Mouse (Mus musculus) CH12.LX (cell line): ENCODE measurements at regions not wholly inside any gene's neighbourhood (a gene's known extent, or its start where the extent isn't known, plus 50 kb on each side); places are given as distances from the start of the nearest gene placed in this dataset.

Experiments
- DNase-seq: peaks from one replicate; pipeline ENCODE4 v3.0.0-alpha.2; 2013; ENCODE audit errors: extremely low read depth
- H3K27ac ChIP-seq: 2 replicates; pipeline ENCODE4 v1.5.1; 2012; ENCODE audit warnings: low read depth, mild to moderate bottlenecking, control low read depth, moderate library complexity; ENCODE audit not compliant: insufficient read depth
- H3K27me3 ChIP-seq: replicated peaks from 2 replicates; pipeline ENCODE3; 2012; ENCODE audit warnings: inconsistent platforms
- H3K36me3 ChIP-seq, 2 experiments: replicated peaks in 1 of 2; 2 replicates each; pipeline versions ENCODE3 to v1.6.1; 2012; ENCODE audit warnings: inconsistent platforms in 1 of 2, low read length in 1 of 2, mild to moderate bottlenecking in 1 of 2, mixed read lengths in 1 of 2, moderate library complexity in 1 of 2; ENCODE audit not compliant: control insufficient read depth in 1 of 2, insufficient read depth in 1 of 2
- H3K4me1 ChIP-seq, 2 experiments: 2 replicates each; pipeline ENCODE4 v1.6.1; 2012; ENCODE audit warnings: inconsistent platforms in 1 of 2, moderate library complexity in 1 of 2; ENCODE audit not compliant: insufficient read depth in 2 of 2, control insufficient read depth in 1 of 2
- H3K4me2 ChIP-seq: 2 replicates; pipeline ENCODE4 v1.6.1; 2012; ENCODE audit warnings: low read depth, mild to moderate bottlenecking, control low read depth; ENCODE audit not compliant: poor library complexity, insufficient read depth, severe bottlenecking
- H3K4me3 ChIP-seq, 3 experiments: fragments of 150-350 bp in 1 of 3; sonication (generic) in 1 of 3; replicated peaks in 1 of 3; 2 replicates each; pipeline versions ENCODE3 to v1.5.1; 2011 to 2012; ENCODE audit warnings: low read depth in 2 of 3, low read length in 2 of 3, mild to moderate bottlenecking in 2 of 3, moderate library complexity in 2 of 3, control low read depth in 1 of 3, improper control_type of control experiment in 1 of 3, inconsistent platforms in 1 of 3, mixed read lengths in 1 of 3; ENCODE audit not compliant: poor library complexity in 1 of 3
- H3K79me2 ChIP-seq: replicated peaks from 2 replicates; pipeline ENCODE4 v1.6.1; 2012; ENCODE audit warnings: mild to moderate bottlenecking, moderate library complexity; ENCODE audit not compliant: control insufficient read depth, poor library complexity, insufficient read depth, severe bottlenecking; ENCODE audit errors: extremely low read depth
- H3K9ac ChIP-seq: 2 replicates; pipeline ENCODE4 v1.6.1; 2012; ENCODE audit warnings: low read depth, mild to moderate bottlenecking, control low read depth, moderate library complexity; ENCODE audit not compliant: insufficient read depth
- H3K9me3 ChIP-seq: replicated peaks from 2 replicates; pipeline ENCODE3; 2012; ENCODE audit warnings: low read length, inconsistent platforms, mixed read lengths
- BHLHE40 ChIP-seq: IDR thresholded peaks from 2 replicates; pipeline ENCODE4 v1.6.1; 2011; ENCODE audit warnings: mild to moderate bottlenecking, low read depth, low read length, improper control_type of control experiment
- CHD2 ChIP-seq: IDR thresholded peaks from 2 replicates; pipeline ENCODE4 v1.6.1; 2011; ENCODE audit warnings: low read length, improper control_type of control experiment
- CTCF ChIP-seq, 2 experiments: IDR thresholded peaks in 1 of 2; conservative IDR thresholded peaks in 1 of 2; 2 replicates each; pipeline ENCODE4 v1.5.1; 2011 to 2012; ENCODE audit warnings: low read depth in 2 of 2, low read length in 2 of 2, improper control_type of control experiment in 1 of 2, inconsistent platforms in 1 of 2, mild to moderate bottlenecking in 1 of 2, moderate library complexity in 1 of 2
- E2F4 ChIP-seq: IDR thresholded peaks from 2 replicates; pipeline ENCODE4 v1.6.1; 2011; ENCODE audit warnings: low read depth, low read length, improper control_type of control experiment; ENCODE audit not compliant: insufficient replicate concordance
- ELF1 ChIP-seq: IDR thresholded peaks from 2 replicates; pipeline ENCODE4 v1.6.1; 2014; ENCODE audit warnings: low read depth, mild to moderate bottlenecking, inconsistent platforms, low read length, improper control_type of control experiment
- ETS1 ChIP-seq: conservative IDR thresholded peaks from 2 replicates; pipeline ENCODE4 v1.6.1; 2012; ENCODE audit warnings: low read depth, mild to moderate bottlenecking, inconsistent platforms, low read length, improper control_type of control experiment, moderate library complexity
- HCFC1 ChIP-seq: IDR thresholded peaks from 2 replicates; pipeline ENCODE4 v1.6.1; 2012; ENCODE audit warnings: low read depth, mild to moderate bottlenecking, inconsistent platforms, low read length, improper control_type of control experiment
- IRF4 ChIP-seq: IDR thresholded peaks from 2 replicates; pipeline ENCODE4 v1.6.1; 2014; ENCODE audit warnings: low read depth, mild to moderate bottlenecking, inconsistent platforms, low read length, improper control_type of control experiment
- KAT2A ChIP-seq: IDR thresholded peaks from 2 replicates; pipeline ENCODE4 v1.6.1; 2012; ENCODE audit warnings: low read length, improper control_type of control experiment, inconsistent platforms; ENCODE audit not compliant: insufficient replicate concordance
- MAFK ChIP-seq: IDR thresholded peaks from 2 replicates; pipeline ENCODE4 v1.6.1; 2011; ENCODE audit warnings: low read length, improper control_type of control experiment; ENCODE audit not compliant: insufficient replicate concordance
- MAZ ChIP-seq: IDR thresholded peaks from 2 replicates; pipeline ENCODE4 v1.6.1; 2012; ENCODE audit warnings: low read depth, mild to moderate bottlenecking, inconsistent platforms, low read length, improper control_type of control experiment, moderate library complexity
- MEF2A ChIP-seq: IDR thresholded peaks from 2 replicates; pipeline ENCODE4 v1.6.1; 2014; ENCODE audit warnings: low read depth, mild to moderate bottlenecking, inconsistent platforms, low read length, improper control_type of control experiment, borderline replicate concordance
- MXI1 ChIP-seq: IDR thresholded peaks from 2 replicates; pipeline ENCODE4 v1.6.1; 2011; ENCODE audit warnings: mild to moderate bottlenecking, low read depth, low read length, improper control_type of control experiment
- MYC ChIP-seq: IDR thresholded peaks from 2 replicates; pipeline ENCODE4 v1.6.1; 2011; ENCODE audit warnings: low read depth, mild to moderate bottlenecking, improper control_type of control experiment, low read length
- PAX5 ChIP-seq: IDR thresholded peaks from 2 replicates; pipeline ENCODE4 v1.6.1; 2012; ENCODE audit warnings: low read length, inconsistent platforms, mixed read lengths
- POLR2A ChIP-seq: IDR thresholded peaks from 2 replicates; pipeline ENCODE4 v1.6.1; 2011; ENCODE audit warnings: low read depth, mild to moderate bottlenecking, improper control_type of control experiment, low read length
- POLR2AphosphoS2 ChIP-seq: IDR thresholded peaks from 2 replicates; pipeline ENCODE4 v1.6.1; 2011; ENCODE audit warnings: low read depth, low read length, improper control_type of control experiment
- RAD21 ChIP-seq: IDR thresholded peaks from 2 replicates; pipeline ENCODE4 v1.6.1; 2011; ENCODE audit warnings: low read depth, mild to moderate bottlenecking, low read length, improper control_type of control experiment, moderate library complexity
- RCOR1 ChIP-seq: conservative IDR thresholded peaks from 2 replicates; pipeline ENCODE4 v1.6.1; 2012; ENCODE audit warnings: low read depth, mild to moderate bottlenecking, inconsistent platforms, low read length, improper control_type of control experiment
- SMC3 ChIP-seq: IDR thresholded peaks from 2 replicates; pipeline ENCODE4 v1.6.1; 2011; ENCODE audit warnings: low read depth, low read length, improper control_type of control experiment
- TBP ChIP-seq: conservative IDR thresholded peaks from 2 replicates; pipeline ENCODE4 v1.6.1; 2011; ENCODE audit warnings: low read depth, low read length, improper control_type of control experiment
- UBTF ChIP-seq: IDR thresholded peaks from 2 replicates; pipeline ENCODE4 v1.6.1; 2012; ENCODE audit warnings: low read depth, mild to moderate bottlenecking, inconsistent platforms, low read length, improper control_type of control experiment, moderate library complexity
- USF2 ChIP-seq: conservative IDR thresholded peaks from 2 replicates; pipeline ENCODE4 v1.6.1; 2011; ENCODE audit warnings: low read depth, low read length, improper control_type of control experiment
- ZKSCAN1 ChIP-seq: IDR thresholded peaks from 2 replicates; pipeline ENCODE4 v1.6.1; 2012; ENCODE audit warnings: low read depth, inconsistent platforms, low read length, improper control_type of control experiment, borderline replicate concordance
- ZNF384 ChIP-seq: IDR thresholded peaks from 2 replicates; pipeline ENCODE4 v1.6.1; 2012; ENCODE audit warnings: low read depth, low read length, improper control_type of control experiment, inconsistent platforms
- dilution Hi-C: fragments of 300-500 bp; cut with MboI; formaldehyde crosslinking; loops from 2 replicates; pipeline ENCODE4 v1.14.3; 2020; ENCODE audit warnings: low sequenced_read_pairs; ENCODE audit not compliant: extremely low pct_unique_long_range_greater_than_20kb, extremely low pct_ligation_motif_present
- in situ Hi-C: fragments of 300-500 bp; cut with MboI; formaldehyde crosslinking; loops from 3 replicates; pipeline ENCODE4 v1.14.3; 2019; ENCODE audit warnings: low sequenced_read_pairs, low pct_ligation_motif_present, low pct_unique_long_range_greater_than_20kb, mixed read lengths

GRCm38 (mm10) chr3:102357062-102357610 is 112.6 kb upstream of the Ngf start:
- no peak overlapping the region for H3K4me2 ChIP-seq
- H3K27ac ChIP-seq: no peak overlapping the region
- H3K27me3 ChIP-seq: no peaks in the 10 kb centered on the region
- no peaks in the 10 kb centered on the region for H3K79me2 ChIP-seq
- in situ Hi-C loops: no loop called here
- H3K4me3 ChIP-seq: no peak overlapping the region
- H3K9me3 ChIP-seq: no peaks in the 10 kb centered on the region
- TF ChIP-seq KAT2A: no peak
- TF ChIP-seq RCOR1: no peak
- TF ChIP-seq IRF4: no peak
- no peak for TF ChIP-seq SMC3
- no peak for TF ChIP-seq POLR2AphosphoS2
- TF ChIP-seq ELF1: no peak
- TF ChIP-seq, all 38 proteins: peak for 0
- DNase-seq: no peak
- H3K9ac ChIP-seq: no peak overlapping the region
- dilution Hi-C loops: no loop called here
- no peaks in the 10 kb centered on the region for H3K4me1 ChIP-seq
- H3K36me3 ChIP-seq: no peaks in the 10 kb centered on the region

- Histone ChIP-seq H3K79me2 (no peaks in the 10 kb centered on the region), H3K9ac (no peak overlapping the region), H3K4me3 (no peak overlapping the region), H3K4me1 (no peaks in the 10 kb centered on the region), H3K9me3 (no peaks in the 10 kb centered on the region), H3K27me3 (no peaks in the 10 kb centered on the region), H3K36me3 (no peaks in the 10 kb centered on the region), H3K27ac (no peak overlapping the region), H3K4me2 (no peak overlapping the region)
- dilution Hi-C loops: no loop called here
- no peak for DNase-seq
- in situ Hi-C loops: no loop called here
- TF ChIP-seq MYC (no peak), CHD2 (no peak), ETS1 (no peak), POLR2A (no peak), MAZ (no peak), MAFK (no peak), ZKSCAN1 (no peak), MXI1 (no peak), ZNF384 (no peak)
These were observed 114.4 kb upstream of the Ngf start for GRCm38 (mm10) chr3:102355352-102355751.

- Histone ChIP-seq H3K27me3 (no peaks in the 10 kb centered on the region), H3K9ac (no peak overlapping the region), H3K4me2 (no peak overlapping the region), H3K36me3 (no peaks in the 10 kb centered on the region), H3K79me2 (no peaks in the 10 kb centered on the region), H3K9me3 (no peaks in the 10 kb centered on the region), H3K27ac (no peak overlapping the region), H3K4me1 (no peaks in the 10 kb centered on the region), H3K4me3 (no peak overlapping the region)
- dilution Hi-C loops: no loop called here
- no peak for DNase-seq
- in situ Hi-C loops: no loop called here
- TF ChIP-seq USF2 (no peak), IRF4 (no peak), BHLHE40 (no peak), CTCF (conservative IDR thresholded peaks at IDR 0.05 in 1 of 2, IDR thresholded peaks at IDR 0.05 in 1 of 2; ENCODE audit: low read depth in 2 of 2, low read length in 2 of 2) (no peak), MYC (no peak), MEF2A (no peak), MXI1 (no peak), CHD2 (no peak), E2F4 (no peak), PAX5 (no peak), SMC3 (no peak), ZKSCAN1 (no peak), HCFC1 (no peak), RAD21 (no peak), RCOR1 (no peak), UBTF (no peak), ELF1 (no peak), TBP (no peak)
These were observed 114.9 kb upstream of the Ngf start for GRCm38 (mm10) chr3:102354771-102355170.
